Mouse (Mus musculus) small intestine, adult 2 months (tissue): ENCODE results near the gene Kras.

Experiments used
- CTCF ChIP-seq: fragments of 200-500 bp; IDR thresholded peaks from 2 replicates; pipeline ENCODE4 v1.5.1; 2012; ENCODE audit warnings: low read depth, mild to moderate bottlenecking, control low read depth, inconsistent platforms, low read length, moderate library complexity, mixed read lengths; ENCODE audit not compliant: insufficient replicate concordance, insufficient read length; ENCODE audit errors: extremely low read depth
- POLR2A ChIP-seq: fragments of 200-500 bp; IDR thresholded peaks from 2 replicates; pipeline ENCODE4 v1.6.1; 2012; ENCODE audit warnings: low read depth, mild to moderate bottlenecking, control low read depth, inconsistent platforms, low read length, moderate library complexity

DNA sequence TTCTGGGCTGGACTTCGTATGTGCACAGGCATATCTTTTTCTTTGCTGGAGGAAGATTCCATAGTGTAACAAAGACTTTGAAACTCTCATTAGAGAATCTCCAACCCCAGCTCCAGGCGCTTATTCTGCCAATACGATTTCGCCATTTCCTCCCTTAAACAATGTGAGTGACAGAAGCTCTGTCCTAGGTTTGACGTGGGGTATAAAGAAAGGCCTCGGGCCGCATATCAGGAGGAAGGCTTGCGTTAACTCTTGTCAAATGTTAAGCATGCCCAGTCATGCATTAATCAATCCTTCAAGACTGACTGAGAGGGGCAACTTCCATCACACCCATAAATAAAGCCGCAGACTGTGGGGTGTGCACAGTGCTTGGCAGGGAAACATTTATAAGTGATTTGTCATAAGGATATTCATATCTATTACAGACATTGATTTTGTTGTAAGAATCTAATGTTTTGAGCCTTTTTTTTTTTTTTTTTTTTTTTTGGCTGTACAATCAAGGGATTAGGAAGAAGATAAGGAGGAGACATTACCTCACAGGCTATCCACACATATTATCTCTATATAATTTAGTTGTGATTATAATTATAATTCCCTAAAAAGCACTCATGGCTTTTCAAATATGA lies 27.2 kb upstream of the Kras start:
- no peak for TF ChIP-seq CTCF
- no peak for TF ChIP-seq POLR2A
